Mouse (Mus musculus) hindbrain, embryonic 13.5 days (tissue): ENCODE results near the gene Nono. TPM values are rescaled to one million over a fixed set of nuclear protein-coding genes. Genes with fewer than 3 reads are reported as not detected.

Experiments
- ATAC-seq: fragments of 200-750 bp; cut with Nextera tagmentation; 2 replicates; pipeline ENCODE4 v1.8.0; 2017; ENCODE audit warnings: moderate TSS enrichment; ENCODE audit not compliant: low FRiP score
- H3K27ac ChIP-seq: fragments of 300-500 bp; sonication (generic); 2 replicates; pipeline ENCODE4 v1.5.1; 2015; ENCODE audit warnings: inconsistent platforms, mild to moderate bottlenecking, moderate library complexity
- H3K27me3 ChIP-seq: fragments of 300-500 bp; sonication (generic); 2 replicates; pipeline ENCODE4 v1.6.1; 2015; ENCODE audit warnings: mild to moderate bottlenecking, inconsistent platforms
- H3K36me3 ChIP-seq: fragments of 300-500 bp; sonication (generic); 2 replicates; pipeline ENCODE4 v1.6.1; 2015; ENCODE audit warnings: mild to moderate bottlenecking, inconsistent platforms
- H3K4me1 ChIP-seq: fragments of 300-500 bp; sonication (generic); replicated peaks from 2 replicates; pipeline ENCODE4 v1.6.1; 2015; ENCODE audit warnings: inconsistent platforms
- H3K4me2 ChIP-seq: fragments of 300-500 bp; sonication (generic); 2 replicates; pipeline ENCODE4 v1.6.1; 2015; ENCODE audit warnings: inconsistent platforms, mild to moderate bottlenecking, moderate library complexity
- H3K4me3 ChIP-seq: fragments of 300-500 bp; sonication (generic); 2 replicates; pipeline ENCODE4 v1.5.1; 2015; ENCODE audit warnings: mild to moderate bottlenecking, inconsistent platforms
- H3K9ac ChIP-seq: fragments of 300-500 bp; sonication (generic); 2 replicates; pipeline ENCODE4 v1.6.1; 2015; ENCODE audit warnings: mild to moderate bottlenecking, inconsistent platforms
- H3K9me3 ChIP-seq: fragments of 300-500 bp; sonication (generic); 2 replicates; pipeline ENCODE4 v1.6.1; 2016; ENCODE audit warnings: inconsistent platforms
- WGBS: fragments of 180-500 bp; shearing (Covaris S2); methylation state at CpG from one replicate; pipeline ENCODE4 v1.1.7; 2015; 5-methylcytosine and 5-hydroxymethylcytosine counted together
- polyA plus RNA-seq: library from polyadenylated mRNA; unstranded; fragments of >200 nt; fragmentation: Nextera tagmentation; extraction: Ambion mirVana; gene quantifications from 2 replicates; pipeline ENCODE4 v1.2.1, GENCODE M21; 2015

Nono gene
- 389 and 393 TPM in 2 replicates for polyA plus RNA-seq

DNA sequence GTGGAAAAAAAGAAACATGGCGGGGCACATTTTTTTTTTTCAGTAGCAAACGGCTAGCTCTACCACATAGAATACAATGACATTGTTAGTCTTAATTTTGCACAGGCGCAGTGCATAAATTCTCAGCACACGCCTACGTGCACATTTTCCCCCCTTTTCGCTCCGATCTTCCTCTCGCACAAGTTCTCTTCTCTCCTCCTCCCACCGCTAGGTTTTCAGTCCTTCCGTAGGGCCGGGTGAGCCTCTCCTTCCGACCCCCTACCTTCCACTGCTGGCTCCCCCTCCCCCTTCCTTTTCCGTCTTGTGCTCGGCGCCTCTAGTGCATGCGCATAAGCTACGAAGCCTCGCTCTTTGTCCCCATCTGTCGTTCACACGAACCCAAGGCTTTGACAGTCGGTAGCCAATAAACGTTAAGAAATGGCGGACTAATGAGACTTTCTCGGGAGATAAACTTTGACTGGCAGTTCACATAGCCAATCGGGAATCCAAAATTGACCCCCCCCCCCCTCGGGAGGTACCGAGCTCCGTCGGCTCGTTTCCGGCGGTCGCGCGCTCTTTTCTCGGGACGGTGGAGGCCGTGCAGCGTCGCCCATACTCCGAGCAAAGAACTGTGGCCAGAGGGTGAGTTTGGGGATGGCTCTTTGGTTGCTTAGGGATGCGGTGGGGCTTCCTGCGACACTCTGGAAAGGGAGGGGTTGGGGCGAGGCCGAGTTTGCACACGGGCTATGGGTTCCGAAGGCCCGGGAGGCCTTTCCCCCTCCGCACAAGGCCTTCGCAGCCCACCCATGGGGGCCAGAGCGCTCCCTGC, at the start of gene Nono:
Gene Nono, plus strand, starts transcription at position 177 of the 808 bp plus-strand sequence.
- Histone ChIP-seq H3K36me3 (peaks cover 3% of the 10 kb centered on the region; the same call in 1 of the 2 replicates), H3K27me3 (no peaks in the 10 kb centered on the region), H3K9me3 (no peaks in the 10 kb centered on the region), H3K9ac (peak within 1 kb of the TSS; percentile 81), H3K27ac (peak within 1 kb of the TSS; percentile 95), H3K4me2 (peak within 1 kb of the TSS; percentile 57), H3K4me1 (peaks cover 20% of the 10 kb centered on the region), H3K4me3 (peak within 1 kb of the TSS; percentile 62)
- peak; percentile 96 for ATAC-seq
- 33% methylated on average over 50 of the region's 51 CpGs for WGBS

DNA sequence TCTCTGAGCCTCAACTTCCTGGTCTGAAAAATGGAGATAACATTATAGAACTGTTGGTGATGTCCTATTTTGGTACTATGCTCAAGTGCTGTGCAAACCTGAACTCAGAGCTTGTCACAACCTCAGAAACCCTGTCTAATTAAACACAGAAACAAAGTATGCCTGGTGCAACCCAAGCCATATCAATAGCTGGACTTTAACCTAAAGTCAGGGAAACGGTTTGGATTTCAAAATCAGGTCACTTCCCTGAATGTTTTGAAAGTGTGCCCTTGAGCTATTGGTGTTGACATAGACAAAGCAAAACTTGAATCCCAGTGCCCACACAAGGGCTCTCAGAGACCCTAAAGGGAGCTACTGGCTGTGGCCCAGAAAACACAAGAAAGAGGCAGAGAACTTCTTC, 49.4 kb upstream of the Nono start:
- Histone ChIP-seq H3K36me3 (no peaks in the 10 kb centered on the region), H3K9me3 (no peaks in the 10 kb centered on the region), H3K4me2 (no peak overlapping the region), H3K4me3 (no peak overlapping the region), H3K9ac (no peak overlapping the region), H3K27me3 (peaks cover 40% of the 10 kb centered on the region), H3K4me1 (peaks cover 13% of the 10 kb centered on the region; the same call in 1 of the 2 replicates), H3K27ac (no peak overlapping the region)
- no peak for ATAC-seq
- WGBS = 69% methylated on average over 1 of the region's 1 CpGs

DNA sequence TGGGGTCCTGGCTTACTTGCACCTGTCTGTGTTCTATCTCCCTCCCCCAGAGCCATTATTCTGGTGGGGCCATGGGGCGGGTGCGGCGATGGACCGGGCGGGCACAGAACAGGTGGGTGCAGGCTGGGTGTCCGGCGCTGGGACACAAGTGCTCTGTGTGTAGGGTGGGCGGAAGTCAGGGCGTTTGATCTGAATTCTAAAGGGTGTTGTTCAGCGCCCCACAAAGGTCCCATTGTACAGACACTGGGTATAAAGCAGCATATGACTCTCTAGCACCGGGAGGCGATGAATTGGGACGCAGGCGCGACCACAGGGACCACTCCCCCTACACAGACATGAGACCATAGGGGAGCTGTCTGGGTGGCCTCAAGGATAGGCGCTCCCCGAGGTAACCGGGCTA, 45.7 kb upstream of the Nono start:
- H3K4me3 ChIP-seq = no peak overlapping the region
- no peaks in the 10 kb centered on the region for H3K9me3 ChIP-seq
- peak; percentile 23; the same call in 1 of the 2 replicates for ATAC-seq
- peaks cover 22% of the 10 kb centered on the region; the same call in 1 of the 2 replicates for H3K4me1 ChIP-seq
- no peak overlapping the region for H3K9ac ChIP-seq
- 25% methylated on average over 18 of the region's 18 CpGs for WGBS
- peaks cover 63% of the 10 kb centered on the region for H3K27me3 ChIP-seq
- H3K27ac ChIP-seq = no peak overlapping the region
- H3K4me2 ChIP-seq = no peak overlapping the region
- no peaks in the 10 kb centered on the region for H3K36me3 ChIP-seq

DNA sequence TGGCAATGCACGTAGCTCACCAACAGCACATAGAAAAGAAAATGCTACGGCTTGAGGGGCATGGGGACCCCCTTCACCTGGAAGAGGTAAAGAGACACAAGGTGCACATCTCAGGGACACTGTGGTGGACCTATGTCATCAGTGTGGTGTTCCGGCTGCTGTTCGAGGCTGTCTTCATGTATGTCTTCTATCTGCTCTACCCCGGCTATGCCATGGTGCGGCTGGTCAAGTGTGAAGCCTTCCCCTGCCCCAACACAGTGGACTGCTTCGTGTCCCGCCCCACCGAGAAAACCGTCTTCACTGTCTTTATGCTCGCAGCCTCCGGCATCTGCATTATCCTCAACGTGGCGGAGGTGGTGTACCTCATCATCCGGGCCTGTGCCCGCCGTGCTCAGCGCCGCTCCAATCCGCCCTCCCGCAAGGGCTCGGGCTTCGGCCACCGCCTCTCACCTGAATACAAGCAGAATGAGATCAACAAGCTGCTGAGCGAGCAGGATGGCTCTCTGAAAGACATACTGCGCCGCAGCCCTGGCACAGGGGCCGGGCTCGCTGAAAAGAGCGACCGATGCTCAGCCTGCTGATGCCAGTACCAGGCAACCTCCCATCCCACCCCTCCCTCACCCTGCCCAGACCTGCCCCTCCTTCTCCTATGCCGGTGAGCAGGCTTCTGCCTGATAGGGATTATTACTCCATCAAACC, 44.5 kb upstream of the Nono start:
- peak overlapping the region; percentile 34 for H3K4me3 ChIP-seq
- peak; percentile 76 for ATAC-seq
- peaks cover 63% of the 10 kb centered on the region for H3K27me3 ChIP-seq
- 21% methylated on average over 32 of the region's 32 CpGs for WGBS
- H3K27ac ChIP-seq = no peak overlapping the region
- no peaks in the 10 kb centered on the region for H3K9me3 ChIP-seq
- H3K9ac ChIP-seq = peak overlapping the region; percentile 58
- no peaks in the 10 kb centered on the region for H3K36me3 ChIP-seq
- H3K4me2 ChIP-seq = peak overlapping the region; percentile 54
- peaks cover 22% of the 10 kb centered on the region; the same call in 1 of the 2 replicates for H3K4me1 ChIP-seq

DNA sequence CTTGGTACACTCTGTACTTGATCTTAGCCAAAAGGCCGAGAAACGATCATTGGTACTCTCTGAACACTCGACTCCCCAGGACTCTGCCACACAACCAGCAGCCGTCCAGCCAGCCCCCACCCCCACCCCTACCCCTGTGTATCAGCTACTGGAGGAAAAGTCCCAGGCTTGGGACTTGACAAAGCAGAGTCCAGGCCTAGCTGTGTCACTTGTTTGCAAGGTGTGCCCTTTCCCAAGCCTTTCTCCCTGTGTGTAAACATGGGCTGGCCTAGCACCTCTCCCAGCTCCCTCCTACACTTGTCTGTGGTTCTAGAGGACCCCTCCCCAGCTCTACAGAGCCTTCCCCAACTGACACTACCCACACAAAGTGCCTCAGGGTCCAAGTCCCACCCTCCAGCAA, 42.9 kb upstream of the Nono start:
- Histone ChIP-seq H3K27ac (no peak overlapping the region), H3K4me1 (peaks cover 22% of the 10 kb centered on the region; the same call in 1 of the 2 replicates), H3K27me3 (peaks cover 55% of the 10 kb centered on the region), H3K4me2 (no peak overlapping the region), H3K4me3 (no peak overlapping the region), H3K36me3 (no peaks in the 10 kb centered on the region), H3K9ac (no peak overlapping the region), H3K9me3 (no peaks in the 10 kb centered on the region)
- WGBS = 31% methylated on average over 4 of the region's 4 CpGs
- no peak for ATAC-seq

DNA sequence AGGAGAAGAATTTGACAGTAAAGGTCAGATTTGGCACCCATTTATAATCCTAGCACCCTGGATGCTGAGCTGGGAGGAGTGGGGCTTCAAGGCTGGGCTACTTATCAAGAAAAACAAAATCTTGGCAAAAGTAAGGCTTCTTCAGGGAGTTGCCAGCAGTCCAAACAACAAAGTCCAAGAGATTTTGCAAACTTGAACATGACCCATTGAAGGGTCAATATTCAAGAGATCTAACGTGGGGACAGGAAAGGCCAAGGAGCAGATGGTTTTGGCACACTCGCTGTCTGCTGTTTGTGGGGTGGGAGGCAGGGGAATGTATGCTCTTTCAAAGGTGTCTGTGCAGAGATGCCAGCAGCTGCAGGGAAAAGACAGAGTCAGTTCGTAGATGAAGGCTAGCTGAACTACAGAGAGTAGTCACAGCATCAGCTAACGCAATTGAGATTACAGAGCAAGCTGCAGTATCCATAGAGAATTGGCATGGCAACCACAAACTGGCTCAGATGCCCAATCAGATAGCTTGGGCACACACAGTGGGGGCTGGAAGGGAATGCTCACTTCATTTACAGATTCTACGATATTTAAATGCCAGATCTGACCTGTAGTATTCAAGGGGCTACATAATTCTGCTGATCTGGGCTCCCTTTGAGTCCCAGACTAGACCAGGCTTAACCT, 40.1 kb upstream of the Nono start:
- Histone ChIP-seq H3K4me3 (no peak overlapping the region), H3K27ac (no peak overlapping the region), H3K27me3 (peaks cover 29% of the 10 kb centered on the region), H3K36me3 (no peaks in the 10 kb centered on the region), H3K4me2 (no peak overlapping the region), H3K4me1 (peaks cover 16% of the 10 kb centered on the region; the same call in 1 of the 2 replicates), H3K9me3 (no peaks in the 10 kb centered on the region), H3K9ac (no peak overlapping the region)
- WGBS = 58% methylated on average over 5 of the region's 5 CpGs
- no peak for ATAC-seq

DNA sequence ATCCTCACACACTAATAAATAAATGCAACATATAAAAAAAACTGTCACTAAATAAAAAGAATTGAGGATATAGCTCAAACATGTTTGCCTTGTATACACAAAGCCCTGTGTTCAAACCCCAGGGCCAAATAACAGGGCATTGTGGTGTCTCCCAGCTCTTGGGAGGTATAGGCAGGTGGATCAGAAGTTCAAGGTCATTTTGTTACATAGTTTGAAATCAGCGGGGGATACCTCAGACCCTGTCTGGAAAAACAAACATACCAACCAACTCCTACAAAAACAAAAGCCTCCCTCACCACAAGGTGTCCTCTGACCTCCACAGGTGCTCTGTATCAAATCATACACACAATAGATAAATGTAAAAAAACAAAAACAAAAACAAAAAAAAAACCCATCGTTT, 34.8 kb upstream of the Nono start:
- WGBS = 58% methylated on average over 2 of the region's 2 CpGs

DNA sequence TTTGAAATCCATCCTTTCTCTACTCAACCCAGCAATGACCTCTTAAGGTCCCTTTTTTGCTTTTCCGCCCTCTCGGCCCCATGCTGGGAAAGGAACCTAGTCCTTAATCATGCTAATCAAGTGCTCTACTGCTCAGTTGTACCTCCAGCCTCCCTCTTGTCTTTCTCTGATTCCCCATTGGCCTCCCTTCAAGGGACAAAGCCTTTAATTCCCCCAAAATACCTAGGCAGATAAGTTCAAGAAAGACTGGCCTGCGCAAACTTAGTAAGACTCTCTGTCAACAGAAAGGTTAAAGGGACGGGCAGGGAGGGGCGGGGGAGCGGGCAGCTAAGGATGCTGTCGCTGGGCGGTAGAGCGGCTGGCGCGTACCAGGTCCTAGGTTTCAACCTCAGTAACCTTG, 32.7 kb upstream of the Nono start:
- no peaks in the 10 kb centered on the region for H3K9me3 ChIP-seq
- no peak overlapping the region for H3K9ac ChIP-seq
- H3K36me3 ChIP-seq = no peaks in the 10 kb centered on the region
- H3K4me2 ChIP-seq = no peak overlapping the region
- WGBS = 21% methylated on average over 11 of the region's 11 CpGs
- H3K4me1 ChIP-seq = no peaks in the 10 kb centered on the region
- H3K27ac ChIP-seq = no peak overlapping the region
- ATAC-seq = no peak
- no peak overlapping the region for H3K4me3 ChIP-seq
- H3K27me3 ChIP-seq = peaks cover 28% of the 10 kb centered on the region

More for the DNA sequence above, 34.8 kb upstream of the Nono start:
- H3K9ac ChIP-seq = no peak overlapping the region
- no peak for ATAC-seq
- H3K27ac ChIP-seq = no peak overlapping the region
- H3K36me3 ChIP-seq = no peaks in the 10 kb centered on the region
- H3K4me2 ChIP-seq = no peak overlapping the region
- no peaks in the 10 kb centered on the region for H3K9me3 ChIP-seq
- no peaks in the 10 kb centered on the region for H3K4me1 ChIP-seq
- H3K27me3 ChIP-seq = peaks cover 28% of the 10 kb centered on the region
- H3K4me3 ChIP-seq = no peak overlapping the region

DNA sequence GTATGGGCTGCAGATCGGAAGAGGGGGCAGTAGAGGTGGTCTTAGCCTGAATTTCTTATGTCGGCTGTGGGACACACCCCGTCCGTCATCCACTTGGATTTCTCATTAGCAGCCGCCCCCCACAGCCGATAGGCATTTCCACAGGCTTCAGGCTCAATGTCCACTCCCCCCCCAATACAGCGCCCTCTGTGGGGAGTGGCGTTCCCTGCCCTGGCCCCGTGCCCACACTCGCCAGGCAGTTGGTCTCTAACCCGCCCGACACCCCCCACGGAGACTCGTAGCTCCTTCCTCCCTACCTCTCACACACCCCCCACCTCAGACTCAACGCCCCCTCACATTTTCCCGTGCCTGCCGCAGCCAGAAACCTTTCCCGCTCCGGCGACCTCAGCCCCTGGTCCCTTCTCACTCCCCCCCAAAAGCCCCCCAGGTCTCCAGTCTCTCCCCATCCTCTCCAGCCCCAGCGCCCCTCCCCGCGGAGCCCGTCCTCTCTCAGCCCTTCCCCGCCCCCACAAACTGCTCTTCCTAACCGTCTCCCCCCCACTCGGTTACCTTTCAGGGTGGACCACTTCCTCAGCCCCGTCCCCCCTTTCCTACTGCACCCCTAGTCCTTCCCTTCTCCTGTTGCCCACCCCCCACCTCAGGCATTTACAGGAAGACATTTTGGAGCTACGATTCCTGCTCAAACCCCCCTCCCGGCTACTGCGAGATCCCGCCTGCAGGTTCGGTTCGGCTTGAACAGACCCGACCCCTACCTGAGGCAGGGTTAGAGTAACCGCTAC, 10.0 kb upstream of the Nono start:
- Histone ChIP-seq H3K9ac (peak overlapping the region; percentile 74), H3K4me1 (peaks cover 28% of the 10 kb centered on the region), H3K4me3 (peak overlapping the region; percentile 53), H3K27ac (peak overlapping the region; percentile 85), H3K27me3 (no peaks in the 10 kb centered on the region), H3K9me3 (no peaks in the 10 kb centered on the region), H3K4me2 (peak overlapping the region; percentile 66), H3K36me3 (peaks cover 18% of the 10 kb centered on the region)
- 16% methylated on average over 36 of the region's 36 CpGs for WGBS
- ATAC-seq = peak; percentile 41

DNA sequence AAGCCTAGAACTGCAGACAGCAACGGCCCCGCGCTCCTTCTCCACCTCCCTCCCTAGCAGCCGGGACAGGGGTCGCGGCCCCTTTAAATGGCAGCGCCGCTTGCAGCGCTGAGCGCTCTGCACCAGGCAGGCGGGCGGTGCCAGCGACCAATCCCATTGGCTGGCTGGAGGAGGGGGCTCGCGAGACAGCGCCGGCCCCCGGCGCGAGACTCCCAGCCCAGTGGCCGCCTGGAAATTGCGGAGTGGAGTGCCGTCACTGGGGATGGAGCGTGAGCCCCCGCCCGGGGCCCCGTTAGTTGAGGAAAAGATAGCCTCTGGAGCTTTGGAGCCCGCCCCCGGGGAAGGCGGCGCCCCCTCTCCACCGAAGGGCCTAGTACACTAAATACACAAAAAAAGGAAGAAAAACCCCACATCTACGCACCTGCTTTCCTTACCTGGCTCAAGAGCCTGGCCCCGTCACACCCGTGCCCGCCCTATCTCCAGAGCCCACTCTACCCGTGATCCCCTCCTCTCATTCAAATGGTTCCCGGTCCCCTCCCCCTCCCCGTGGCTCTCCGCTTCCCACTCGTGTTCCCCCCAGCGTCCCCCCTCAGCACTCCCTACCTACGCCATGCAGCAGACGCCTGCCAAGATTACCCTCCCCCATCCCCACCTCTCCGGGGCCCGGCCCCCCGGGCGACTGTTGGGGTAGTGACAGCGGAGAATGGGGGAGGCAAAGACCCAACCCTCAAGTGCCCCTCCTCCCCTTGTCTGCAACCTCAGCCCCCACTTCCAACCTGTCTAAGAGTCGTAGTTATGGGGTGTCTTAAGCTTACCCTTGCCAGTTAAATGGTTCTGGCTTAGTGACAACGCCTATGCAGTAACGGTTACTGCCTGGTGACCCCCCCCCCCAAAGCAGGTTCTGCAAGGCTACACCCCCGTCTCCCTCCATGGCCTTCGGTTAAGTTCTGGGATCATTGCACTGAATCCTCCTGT, 9.1 kb upstream of the Nono start:
- peaks cover 11% of the 10 kb centered on the region; the same call in 1 of the 2 replicates for H3K36me3 ChIP-seq
- peak; percentile 97 for ATAC-seq
- peak overlapping the region; percentile 66 for H3K4me2 ChIP-seq
- H3K9me3 ChIP-seq = no peaks in the 10 kb centered on the region
- H3K4me3 ChIP-seq = peak overlapping the region; percentile 53
- peaks cover 28% of the 10 kb centered on the region for H3K4me1 ChIP-seq
- peak overlapping the region; percentile 74 for H3K9ac ChIP-seq
- peak overlapping the region; percentile 85 for H3K27ac ChIP-seq
- WGBS = 12% methylated on average over 50 of the region's 54 CpGs
- H3K27me3 ChIP-seq = no peaks in the 10 kb centered on the region

DNA sequence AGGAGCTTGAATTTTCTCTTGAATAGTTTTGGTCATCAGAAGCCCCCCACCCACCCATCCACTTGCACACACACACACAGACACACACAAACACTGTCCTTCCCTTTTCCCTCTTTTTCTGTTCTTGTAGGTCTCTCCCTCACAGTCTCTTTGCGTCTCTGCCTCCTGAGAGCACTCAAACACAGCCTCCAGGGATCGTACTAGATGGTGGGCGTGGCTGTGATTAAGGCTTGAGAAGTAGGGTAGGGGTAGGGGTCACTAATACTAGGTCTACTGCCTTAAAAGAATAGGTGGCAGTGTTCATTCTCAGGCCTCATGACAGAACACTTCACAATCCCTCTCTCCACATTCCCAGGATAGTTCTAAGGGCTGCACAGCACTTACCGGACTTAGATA, 8.4 kb upstream of the Nono start, which contains the start of gene Zmym3:
Gene Zmym3, minus strand, starts transcription at position 150 of the 396 bp plus-strand sequence.
- H3K9ac ChIP-seq = peak within 1 kb of the TSS; percentile 74
- H3K27me3 ChIP-seq = no peaks in the 10 kb centered on the region
- H3K4me2 ChIP-seq = peak within 1 kb of the TSS; percentile 58
- H3K4me1 ChIP-seq = peaks cover 28% of the 10 kb centered on the region
- no peaks in the 10 kb centered on the region for H3K9me3 ChIP-seq
- WGBS = 30% methylated on average over 4 of the region's 4 CpGs
- H3K4me3 ChIP-seq = peak within 1 kb of the TSS; percentile 53
- H3K36me3 ChIP-seq = 0 out of 2 replicates have a peak, but pooled peaks cover 4% of the 10 kb centered on the region
- no peak for ATAC-seq
- peak within 1 kb of the TSS; percentile 85 for H3K27ac ChIP-seq
